Mouse (Mus musculus): ENCODE measurements around the gene Lnpep. TPM values are rescaled to one million over a fixed set of nuclear protein-coding genes. Genes with fewer than 3 reads are reported as not detected.

The Lnpep gene
- total RNA-seq, 2 experiments from 2014 or later = 93.4 to 111 TPM

DNA sequence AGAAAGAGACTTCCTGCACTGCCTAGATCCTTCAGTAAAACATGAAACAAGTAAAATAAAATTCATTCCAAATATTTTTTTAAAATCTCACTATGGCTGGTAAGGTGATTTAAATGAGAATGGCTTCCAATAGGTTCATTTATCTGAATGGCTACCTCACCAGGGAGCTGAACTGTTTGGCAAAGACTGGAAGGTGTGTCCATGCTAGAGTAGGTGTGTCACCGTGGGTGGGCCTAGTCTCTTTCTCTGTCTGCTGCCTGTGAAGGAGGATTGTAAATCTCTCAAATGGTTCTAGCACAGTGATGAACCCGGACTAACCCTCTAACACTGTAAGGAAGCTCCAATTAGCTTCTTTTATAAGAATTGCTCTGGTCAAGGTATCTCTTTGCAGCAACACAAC is 12.5 kb downstream of the Lnpep start:
- no peak for DNase-seq (ENCODE audit: low spot score in 2 of 2)

- no peak for DNase-seq (ENCODE audit: low spot score in 2 of 2)
Measured at GRCm38 (mm10) chr17:17609523-17609922, 15.3 kb downstream of the Lnpep start.

DNA sequence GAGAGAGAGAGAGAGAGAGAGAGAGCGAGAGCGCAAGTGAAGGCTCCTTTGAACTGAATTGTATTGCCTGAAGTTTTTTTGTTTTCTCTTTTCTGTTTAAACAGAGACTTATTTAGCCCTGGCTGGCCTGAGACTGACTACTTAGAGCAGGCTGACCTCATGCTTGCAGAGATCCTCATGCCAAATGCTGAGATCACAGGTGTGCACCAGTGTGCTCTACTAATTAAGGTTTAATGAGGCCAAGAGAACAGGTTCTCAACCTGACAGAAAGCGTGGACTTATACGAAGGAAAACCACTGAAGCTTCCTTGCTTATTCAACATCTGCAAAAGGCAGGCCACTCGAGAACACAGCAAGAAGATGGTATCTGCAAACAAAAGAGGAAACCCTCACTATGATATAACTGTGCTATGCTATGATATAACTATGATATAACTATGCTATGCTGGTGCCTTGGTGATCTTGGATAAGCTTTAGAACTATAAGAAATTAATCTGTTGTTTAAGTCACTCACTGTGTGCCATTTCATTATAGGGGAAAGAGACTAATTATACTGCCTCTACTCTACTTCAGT is 16.3 kb downstream of the Lnpep start:
- no peak for DNase-seq (ENCODE audit: low spot score in 2 of 2)

- no peak for DNase-seq (ENCODE audit: low spot score in 2 of 2)
Measured at GRCm38 (mm10) chr17:17604554-17604953, 20.3 kb downstream of the Lnpep start.

DNA sequence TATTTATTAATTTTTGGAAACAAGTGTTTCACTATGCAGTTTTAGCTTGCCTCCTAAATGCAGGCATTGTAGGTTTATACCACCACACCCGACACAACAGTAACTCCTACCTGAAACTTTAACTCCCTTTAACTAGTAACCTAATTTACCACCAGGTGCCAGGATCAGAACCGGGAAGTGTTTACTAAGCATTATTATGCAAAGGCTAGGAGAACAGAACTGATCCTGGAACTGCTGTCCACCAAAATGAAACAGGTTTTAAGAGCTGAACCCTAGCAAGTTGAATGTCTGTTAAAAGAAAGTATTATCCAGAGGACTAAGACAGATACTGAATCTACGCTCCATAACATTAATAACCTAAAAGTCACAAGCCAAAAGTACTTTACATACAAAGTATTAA is 21.2 kb downstream of the Lnpep start:
- no peak for DNase-seq (ENCODE audit: low spot score in 2 of 2)

DNA sequence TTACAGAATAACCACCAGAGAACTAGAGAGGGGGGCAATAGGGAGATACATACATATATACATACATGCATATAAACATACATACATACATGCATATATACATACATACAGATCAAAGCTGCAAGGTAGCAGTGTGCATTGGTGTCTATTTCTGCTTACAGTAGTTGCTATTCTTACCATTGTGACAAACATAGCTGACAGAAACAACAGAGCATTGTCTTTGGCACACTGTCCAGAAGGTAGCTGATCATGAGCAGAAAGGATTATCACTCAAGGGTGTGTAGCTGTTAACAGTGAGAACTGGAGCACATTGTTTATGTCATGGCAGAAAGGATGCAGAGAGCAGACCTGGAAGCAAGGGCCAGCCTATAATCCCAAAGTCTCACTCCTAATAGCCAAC is 22.1 kb downstream of the Lnpep start:
- DNase-seq (ENCODE audit: low spot score in 2 of 2) = no peak

DNA sequence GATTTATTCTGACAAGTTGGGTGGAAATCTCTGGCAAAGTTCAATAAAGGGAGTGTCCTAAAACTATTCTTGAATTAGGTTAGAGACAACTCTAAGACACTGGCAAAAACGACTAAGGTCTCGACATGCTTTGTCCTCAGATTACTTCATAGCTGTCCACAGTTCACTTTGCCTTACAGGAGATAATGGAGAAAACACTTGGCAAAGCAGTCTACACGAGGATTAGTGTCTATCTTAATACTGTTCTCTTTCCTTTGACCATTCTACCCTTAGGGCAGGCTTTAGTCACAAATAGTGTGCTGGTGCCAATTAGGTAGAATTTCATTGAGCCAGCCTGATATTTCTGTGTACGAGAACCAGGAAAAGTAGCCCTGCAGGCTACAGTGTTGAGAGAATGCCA is 22.5 kb downstream of the Lnpep start:
- DNase-seq (ENCODE audit: low spot score in 2 of 2) = no peak

- DNase-seq (ENCODE audit: low spot score in 2 of 2) = peak; percentile 79 to 85
Measured at GRCm38 (mm10) chr17:17600804-17601252, 24.0 kb downstream of the Lnpep start.

DNA sequence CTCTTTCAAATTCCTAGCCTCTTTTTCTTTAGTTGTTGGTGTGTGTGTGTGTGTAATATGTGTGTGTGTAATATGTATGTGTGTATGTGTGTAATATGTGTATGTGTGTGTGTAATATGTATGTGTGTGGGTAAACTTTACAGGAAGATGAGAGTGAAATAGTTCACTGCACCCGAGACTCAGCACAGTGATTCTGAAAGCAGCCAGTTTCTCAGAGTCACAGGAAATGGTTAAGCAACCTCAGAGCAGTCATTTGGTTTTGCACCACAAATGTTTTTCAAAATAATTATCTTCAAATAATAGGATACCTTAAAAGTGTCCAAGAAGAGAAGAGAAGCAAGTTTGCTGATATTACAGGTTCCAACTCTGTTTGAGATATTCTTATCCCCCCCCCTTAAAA is 24.8 kb downstream of the Lnpep start:
- no peak for DNase-seq (ENCODE audit: low spot score in 2 of 2)

- DNase-seq (ENCODE audit: low spot score in 2 of 2) = no peak
Measured at GRCm38 (mm10) chr17:17598355-17598754, 26.5 kb downstream of the Lnpep start.

DNA sequence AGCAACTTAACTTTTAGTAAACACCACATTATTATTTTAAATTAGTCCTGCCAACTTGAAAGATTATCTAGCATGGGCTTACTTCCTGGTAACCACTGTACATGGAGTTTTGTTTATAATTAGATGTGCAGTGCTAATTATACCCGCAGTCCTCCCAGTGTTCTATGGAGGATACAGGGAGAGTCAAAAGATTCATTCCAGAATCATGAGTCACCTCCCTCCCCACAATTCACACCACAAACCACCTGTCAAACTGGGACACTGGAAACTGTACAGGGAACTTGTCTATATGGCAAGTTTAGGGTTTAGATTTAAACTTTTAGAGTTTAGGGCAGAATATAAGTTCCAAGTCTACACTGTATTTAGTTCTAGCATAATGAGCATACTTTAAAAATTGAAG is 31.9 kb downstream of the Lnpep start:
- no peak for DNase-seq (ENCODE audit: low spot score in 2 of 2)

DNA sequence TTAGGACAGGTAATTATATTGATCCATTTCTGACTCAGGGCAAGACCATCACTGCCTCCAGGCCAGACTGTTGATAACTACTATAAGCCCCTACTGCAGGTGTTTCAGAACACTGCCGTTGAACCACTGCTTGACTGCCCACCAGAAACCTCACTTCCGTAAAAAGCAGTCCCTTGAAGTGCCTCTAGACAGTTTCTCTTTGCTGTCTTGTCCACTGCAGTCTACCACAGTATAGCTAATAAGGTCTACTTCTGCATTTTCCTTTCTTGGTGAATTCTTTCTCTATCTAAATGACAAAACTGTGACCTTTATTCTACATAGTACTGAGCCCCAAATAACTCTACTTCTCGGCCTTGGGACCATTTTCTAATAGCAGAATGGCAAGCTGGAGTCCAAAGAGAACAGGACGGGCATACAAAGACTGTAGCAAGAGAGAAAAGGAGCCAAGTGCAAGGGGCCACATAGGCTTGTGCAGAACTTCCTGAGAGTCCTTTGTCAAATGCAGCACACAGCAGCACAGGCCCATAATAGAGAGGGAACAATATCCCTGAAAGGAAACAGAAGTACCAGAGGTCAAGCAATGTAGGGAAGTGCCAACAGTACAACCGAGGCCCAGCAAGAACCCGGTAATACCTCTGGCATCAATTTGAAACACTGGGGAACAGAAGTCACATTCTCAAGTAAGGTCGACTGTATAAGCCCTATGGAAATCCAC is 37.4 kb downstream of the Lnpep start:
- DNase-seq (ENCODE audit: low spot score in 2 of 2) = no peak

DNA sequence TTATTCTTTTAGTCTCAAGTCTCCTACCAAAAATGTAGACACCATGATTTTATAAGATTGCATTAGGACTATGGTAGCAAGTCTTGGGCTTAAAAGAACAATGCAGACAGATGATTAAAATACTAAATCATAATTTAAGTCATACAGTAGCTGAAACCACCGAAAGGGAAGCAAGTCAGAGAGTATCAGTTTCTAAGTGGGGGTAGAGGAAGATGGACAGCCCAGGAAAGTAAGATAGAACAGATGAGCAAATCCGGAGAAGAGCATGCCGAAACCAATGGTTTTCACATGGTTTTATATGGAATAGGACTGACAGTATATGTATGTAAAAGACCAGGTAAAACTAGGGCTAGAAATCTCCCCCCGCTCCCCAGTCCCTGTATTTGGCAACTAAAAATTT is 39.7 kb downstream of the Lnpep start:
- no peak for DNase-seq (ENCODE audit: low spot score in 2 of 2)

- DNase-seq (ENCODE audit: low spot score in 2 of 2) = no peak
Measured at GRCm38 (mm10) chr17:17583896-17584295, 41.0 kb downstream of the Lnpep start.

DNA sequence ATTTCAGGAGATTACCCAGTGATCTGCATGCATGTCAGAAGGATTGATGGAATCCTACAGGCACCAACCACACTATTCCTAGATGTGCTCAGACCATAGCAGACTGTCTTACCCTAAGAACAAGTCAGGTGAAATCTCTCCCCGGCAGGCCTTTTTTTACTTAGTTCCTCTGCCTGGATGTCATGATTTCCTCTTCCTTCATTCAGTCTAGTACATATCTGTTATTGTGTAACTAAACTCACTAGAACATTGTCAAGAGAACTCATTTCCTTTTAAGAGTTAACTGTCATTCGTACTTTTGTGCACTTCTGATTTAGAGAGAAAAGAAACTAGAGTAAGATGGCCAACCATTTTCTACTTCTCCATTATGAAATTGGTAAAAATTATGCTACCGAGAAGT is 43.6 kb downstream of the Lnpep start:
- no peak for DNase-seq (ENCODE audit: low spot score in 2 of 2)

- no peak for DNase-seq (ENCODE audit: low spot score in 2 of 2)
Measured at GRCm38 (mm10) chr17:17576399-17576798, 48.5 kb downstream of the Lnpep start.

DNA sequence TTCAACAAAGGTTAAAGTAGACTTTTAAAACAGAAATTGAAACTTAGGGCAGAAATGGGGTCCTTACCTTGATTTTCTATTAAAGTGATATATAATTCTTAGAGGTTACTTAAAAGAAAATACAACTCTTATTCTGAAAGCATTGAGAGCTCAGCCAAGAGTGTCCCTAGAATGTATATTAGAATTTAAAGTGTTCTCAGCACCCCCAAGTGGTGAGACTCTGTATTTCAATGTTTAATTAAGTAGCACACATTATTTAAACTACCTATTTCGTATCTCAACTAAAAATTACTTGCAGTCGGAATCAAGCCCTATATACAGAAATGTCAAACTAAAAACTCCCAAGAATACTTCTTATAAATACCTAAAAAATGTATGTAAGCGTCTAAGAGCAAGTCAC is 57.8 kb downstream of the Lnpep start:
- DNase-seq (ENCODE audit: low spot score in 2 of 2) = no peak

DNA sequence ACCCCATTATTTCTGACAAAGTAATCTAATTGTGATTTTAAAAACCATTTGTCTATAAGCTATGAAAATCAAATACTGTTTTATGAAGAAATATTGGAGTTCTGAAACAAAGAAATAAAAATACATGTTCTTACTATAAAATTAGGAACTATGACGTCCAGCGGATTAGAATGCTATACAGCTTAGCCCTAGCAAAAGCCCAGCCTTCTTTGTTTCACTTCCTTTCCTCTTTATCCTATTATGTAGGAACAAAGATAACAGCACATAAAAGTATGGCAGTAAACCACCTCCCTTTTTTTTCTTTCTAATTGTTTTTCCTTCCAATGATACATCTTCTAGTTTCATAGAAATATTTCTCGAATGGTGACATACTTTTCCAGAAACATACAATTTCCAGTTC is 75.9 kb downstream of the Lnpep start:
- DNase-seq (ENCODE audit: low spot score in 2 of 2) = no peak

DNA sequence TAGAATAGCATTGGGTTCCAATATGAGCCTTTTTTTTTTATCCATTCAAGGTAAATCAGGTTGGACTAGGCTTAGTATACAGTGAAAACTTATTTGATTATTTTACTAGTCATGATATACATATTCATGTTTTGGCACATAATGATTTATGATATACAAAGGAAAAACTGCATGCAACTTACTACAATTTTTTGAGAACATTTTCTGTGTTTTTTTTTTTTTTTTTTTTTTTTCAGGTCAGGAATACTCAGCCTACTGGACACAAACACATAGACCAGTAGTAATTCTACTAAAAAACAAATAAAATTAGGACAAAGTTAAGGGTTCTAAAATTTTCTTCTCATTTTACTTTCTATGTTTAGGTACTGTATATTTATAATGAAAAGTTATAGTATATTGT is 93.5 kb downstream of the Lnpep start:
- no peak for DNase-seq (ENCODE audit: low spot score in 2 of 2)

GRCm38 (mm10) chr17:17516384-17517016 is 108.3 kb downstream of the Lnpep start:
- no peak for DNase-seq (ENCODE audit: low spot score in 2 of 2)

DNA sequence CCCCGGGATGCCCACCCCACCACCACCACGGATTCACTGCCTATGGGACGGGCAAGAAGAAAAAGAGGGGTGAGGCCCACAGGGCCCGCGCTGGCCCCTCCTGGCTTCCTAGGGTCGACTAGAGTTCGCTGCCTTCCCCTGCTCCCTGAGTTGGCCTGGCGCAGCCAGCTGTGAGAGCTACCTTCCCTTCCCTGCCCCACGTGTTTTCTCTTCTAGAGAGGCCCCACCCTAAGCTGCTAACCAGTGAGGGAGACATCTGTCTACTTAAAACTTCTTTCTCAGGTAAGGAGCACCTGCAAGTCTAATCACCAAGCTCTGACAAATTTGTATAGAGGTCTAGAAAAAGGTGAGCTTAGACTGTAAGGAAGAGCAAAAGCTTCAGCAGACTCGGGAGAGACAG is 118.2 kb downstream of the Lnpep start:
- DNase-seq (ENCODE audit: low spot score in 2 of 2) = no peak

GRCm38 (mm10) chr17:17499278-17499677 is 125.6 kb downstream of the Lnpep start:
- DNase-seq (ENCODE audit: low spot score in 2 of 2) = no peak

DNA sequence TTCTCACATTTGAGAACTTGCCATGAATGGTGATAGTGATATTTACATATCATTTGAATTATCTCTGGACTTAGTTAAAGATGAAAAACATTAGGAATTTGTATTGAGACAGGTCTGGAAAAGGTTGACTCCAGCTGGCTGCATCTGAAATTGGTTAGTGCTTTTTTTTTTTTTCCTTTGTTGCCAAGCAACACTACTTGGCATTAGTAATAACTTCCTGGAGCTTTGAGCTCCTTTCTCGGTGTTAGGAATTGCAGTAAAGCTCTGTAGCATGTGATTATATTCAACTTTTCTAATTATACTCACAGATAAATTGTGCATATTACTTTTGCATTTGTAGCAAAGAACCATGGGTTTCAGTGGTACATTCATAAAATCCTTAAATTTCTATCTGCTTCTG is 126.0 kb downstream of the Lnpep start:
- DNase-seq (ENCODE audit: low spot score in 2 of 2) = no peak

Data from adrenal gland, adult 18-20 months (tissue).